Mouse (Mus musculus) kidney, postnatal 36 days (tissue): ENCODE data around the gene Iqck.

Experiments used
- DNase-seq, 2 experiments: peaks; one replicate each; pipeline ENCODE4 v3.0.0; 2021 to 2022; ENCODE audit warnings: mixed read lengths in 2 of 2

Gene Iqck

GRCm38 (mm10) chr7:118992623-118993405 lies 137.3 kb downstream of the Iqck start:
- DNase-seq: no peak

- DNase-seq: no peak
Observed at GRCm38 (mm10) chr7:118993597-118994230, 138.2 kb downstream of the Iqck start.

GRCm38 (mm10) chr7:118994231-118994842 lies 138.8 kb downstream of the Iqck start:
- DNase-seq: peak in 1 of 2 experiments; percentile 22

GRCm38 (mm10) chr7:118995007-118995406 lies 139.5 kb downstream of the Iqck start, which contains the start of gene Gprc5b:
Gene Gprc5b, minus strand, starts transcription at chr7:118995211.
- DNase-seq: peak; percentile 87 to 96

GRCm38 (mm10) chr7:118995671-118996070 lies 140.1 kb downstream of the Iqck start:
- DNase-seq: no peak

GRCm38 (mm10) chr7:118996137-118996837 lies 140.7 kb downstream of the Iqck start:
- DNase-seq: peak; percentile 80 to 90

- peak in 1 of 2 experiments; percentile 47 for DNase-seq
Observed at GRCm38 (mm10) chr7:118999857-119000256, 144.3 kb downstream of the Iqck start.

GRCm38 (mm10) chr7:119001965-119002364 lies 146.4 kb downstream of the Iqck start:
- no peak for DNase-seq

- DNase-seq: peak; percentile 45 to 68
Observed at GRCm38 (mm10) chr7:119002501-119002900, 146.9 kb downstream of the Iqck start.

GRCm38 (mm10) chr7:119010854-119011529 lies 155.4 kb downstream of the Iqck start:
- peak; percentile 54 to 88 for DNase-seq

- peak; percentile 14 to 66 for DNase-seq
Observed at GRCm38 (mm10) chr7:119015736-119016135, 160.2 kb downstream of the Iqck start.

GRCm38 (mm10) chr7:119019537-119019936 lies 164.0 kb downstream of the Iqck start:
- peak; percentile 43 to 82 for DNase-seq
